In genomic region chr10:80141243-80141642, GRCm38 (mm10) we compare ENCODE assay signal across 8 mouse cellular contexts. TPM values are rescaled to one million over a fixed set of nuclear protein-coding genes. Genes with fewer than 3 reads are reported as not detected.
A peak's percentile ranks its signal among the peaks of the same experiment; 100 is the strongest.
DNase-seq lines count a peak whose midpoint lies in the region; ATAC-seq and TF ChIP-seq lines count a peak whose summit lies in the region.

No protein-coding gene starts in this region.

- under 1% methylated on average over 29 of the region's 29 CpGs for WGBS in hindbrain, embryonic 10.5 days
- WGBS in lung, postnatal 0 days: under 1% methylated on average over 29 of the region's 29 CpGs

- no peaks in the 10 kb centered on the region for H3K9me3 ChIP-seq in hindbrain, embryonic 10.5 days
- H3K9me3 ChIP-seq in lung, postnatal 0 days (ENCODE audit: low read length): no peaks in the 10 kb centered on the region

- H3K9ac ChIP-seq in lung, postnatal 0 days (replicated peaks; ENCODE audit: low read depth): peak overlapping the region; percentile 23; the same call in 1 of the 2 replicates

- peak overlapping the region; percentile 99 for H3K4me3 ChIP-seq in hindbrain, embryonic 10.5 days
- peak overlapping the region; percentile 26; the same call in 1 of the 2 replicates for H3K4me3 ChIP-seq in lung, postnatal 0 days (ENCODE audit: low read depth, low read length)

- peak; percentile 80 for TF ChIP-seq CTCF in lung, postnatal 0 days (IDR thresholded peaks at IDR 0.05)

- H3K27me3 ChIP-seq in hindbrain, embryonic 10.5 days (ENCODE audit: insufficient read depth, poor library complexity, severe bottlenecking): peaks cover 35% of the 10 kb centered on the region
- H3K27me3 ChIP-seq in lung, postnatal 0 days (replicated peaks; ENCODE audit: insufficient read depth, low read length): peaks cover 15% of the 10 kb centered on the region

- peak overlapping the region; percentile 92 for H3K27ac ChIP-seq in hindbrain, embryonic 10.5 days
- H3K27ac ChIP-seq in lung, postnatal 0 days (ENCODE audit: low read length): peak overlapping the region; percentile 82

- peak; percentile 54 for ATAC-seq in frontal cortex, adult (ENCODE audit: low TSS enrichment)
- ATAC-seq in lung, postnatal 0 days: peak; percentile 79

- H3K36me3 ChIP-seq in hindbrain, embryonic 10.5 days: peaks cover 36% of the 10 kb centered on the region
- no peaks in the 10 kb centered on the region for H3K36me3 ChIP-seq in lung, postnatal 0 days (ENCODE audit: insufficient read depth, low read length)

- peak; percentile 97 for DNase-seq in Muller cell, postnatal 12 days (ENCODE audit: inconsistent ontology term)
- peak; percentile 98 for DNase-seq in cerebellum, adult 9-10 months
- DNase-seq in hindbrain, embryonic 10.5 days (ENCODE audit: low spot score): peak; percentile 93
- peak; percentile 93 to 95 for DNase-seq in layer of hippocampus, postnatal 10 days (ENCODE audit: low spot score in 2 of 2)
- DNase-seq in lung, postnatal 0 days (ENCODE audit: low spot score): peak; percentile 98
- DNase-seq in ovary, postnatal 10 days (ENCODE audit: low spot score): peak; percentile 61
- peak; percentile 97 for DNase-seq in thymus, postnatal 0 days (ENCODE audit: low spot score)

- TF ChIP-seq EP300 in lung, postnatal 0 days (IDR thresholded peaks at IDR 0.05): peak; percentile 58

- peaks cover 91% of the 10 kb centered on the region for H3K4me1 ChIP-seq in hindbrain, embryonic 10.5 days (replicated peaks)
- H3K4me1 ChIP-seq in lung, postnatal 0 days (ENCODE audit: insufficient read depth, low read depth, low read length): peaks cover 18% of the 10 kb centered on the region; the same call in 1 of the 2 replicates

- H3K4me2 ChIP-seq in lung, postnatal 0 days (replicated peaks; ENCODE audit: low read depth, low read length): peak overlapping the region; percentile 87

RNA-seq across cellular contexts. Expression of gene Cbarp, which starts 0.6 kb away (rescaled TPM):
- polyA plus RNA-seq in hindbrain, embryonic 10.5 days (2016; fragmentation: Nextera tagmentation; extraction: Ambion mirVana): 7.1 and 15.0 TPM in 2 replicates
- 100 to 1,000 TPM; 360 to 374 TPM for total RNA-seq in layer of hippocampus, postnatal 10 days (2021)
- polyA plus RNA-seq in lung, postnatal 0 days (2015; fragmentation: Nextera tagmentation; extraction: Ambion mirVana): 5.1 and 5.5 TPM in 2 replicates
- polyA plus RNA-seq in thymus, postnatal 0 days (2015; fragmentation: Nextera tagmentation; extraction: Ambion mirVana): 3.5 and 4.3 TPM in 2 replicates

RNA-seq across cellular contexts. Expression of gene Atp5d, which starts 2.8 kb away (rescaled TPM):
- polyA plus RNA-seq in hindbrain, embryonic 10.5 days (2016; fragmentation: Nextera tagmentation; extraction: Ambion mirVana): 484 and 504 TPM in 2 replicates
- 100 to 1,000 TPM; 385 to 392 TPM for total RNA-seq in layer of hippocampus, postnatal 10 days (2021)
- polyA plus RNA-seq in lung, postnatal 0 days (2015; fragmentation: Nextera tagmentation; extraction: Ambion mirVana): 463 and 491 TPM in 2 replicates
- 588 TPM in 2 replicates for polyA plus RNA-seq in thymus, postnatal 0 days (2015; fragmentation: Nextera tagmentation; extraction: Ambion mirVana)

RNA-seq across cellular contexts. Expression of gene Midn, which starts 6.8 kb away (rescaled TPM):
- 22.3 and 24.6 TPM in 2 replicates for polyA plus RNA-seq in hindbrain, embryonic 10.5 days (2016; fragmentation: Nextera tagmentation; extraction: Ambion mirVana)
- total RNA-seq in layer of hippocampus, postnatal 10 days (2021): 100 to 1,000 TPM; 112 to 128 TPM
- 13.2 and 14.2 TPM in 2 replicates for polyA plus RNA-seq in lung, postnatal 0 days (2015; fragmentation: Nextera tagmentation; extraction: Ambion mirVana)
- 13.1 and 18.8 TPM in 2 replicates for polyA plus RNA-seq in thymus, postnatal 0 days (2015; fragmentation: Nextera tagmentation; extraction: Ambion mirVana)

RNA-seq across cellular contexts. Expression of gene Cirbp, which starts 24.5 kb away (rescaled TPM):
- polyA plus RNA-seq in hindbrain, embryonic 10.5 days (2016; fragmentation: Nextera tagmentation; extraction: Ambion mirVana): 95.3 and 153 TPM in 2 replicates
- total RNA-seq in layer of hippocampus, postnatal 10 days (2021): 100 to 1,000 TPM; 154 to 175 TPM
- 203 and 305 TPM in 2 replicates for polyA plus RNA-seq in lung, postnatal 0 days (2015; fragmentation: Nextera tagmentation; extraction: Ambion mirVana)
- polyA plus RNA-seq in thymus, postnatal 0 days (2015; fragmentation: Nextera tagmentation; extraction: Ambion mirVana): 226 and 376 TPM in 2 replicates

RNA-seq across cellular contexts. Expression of gene Stk11, which starts 25.6 kb away (rescaled TPM):
- polyA plus RNA-seq in hindbrain, embryonic 10.5 days (2016; fragmentation: Nextera tagmentation; extraction: Ambion mirVana): 18.5 and 21.1 TPM in 2 replicates
- 10 to 100 TPM; 77.1 to 88.3 TPM for total RNA-seq in layer of hippocampus, postnatal 10 days (2021)
- polyA plus RNA-seq in lung, postnatal 0 days (2015; fragmentation: Nextera tagmentation; extraction: Ambion mirVana): 19.0 and 19.8 TPM in 2 replicates
- 18.2 and 23.2 TPM in 2 replicates for polyA plus RNA-seq in thymus, postnatal 0 days (2015; fragmentation: Nextera tagmentation; extraction: Ambion mirVana)

Comparison
In these comparisons a context has a peak if more than half of its experiments do, and no peak if none do; other contexts are left out.
1. Peak in every context shown above with its lines: DNase-seq, ATAC-seq, H3K4me3 ChIP-seq and H3K27ac ChIP-seq.